Mouse (Mus musculus) myocyte (in vitro differentiated cells): ENCODE data around the gene D430019H16Rik.

Experiments used
- E2F4 ChIP-seq: IDR thresholded peaks from one replicate; pipeline ENCODE4 v1.6.1; 2011; ENCODE audit warnings: mild to moderate bottlenecking, control low read depth, moderate library complexity; ENCODE audit not compliant: insufficient read depth
- MAX ChIP-seq: IDR thresholded peaks from one replicate; pipeline ENCODE4 v1.6.1; 2011; ENCODE audit warnings: low read depth, mild to moderate bottlenecking, control low read depth
- REST ChIP-seq: IDR thresholded peaks from one replicate; pipeline ENCODE4 v1.6.1; 2011; ENCODE audit warnings: mild to moderate bottlenecking, control low read depth, moderate library complexity; ENCODE audit not compliant: insufficient read depth, insufficient read length

DNA sequence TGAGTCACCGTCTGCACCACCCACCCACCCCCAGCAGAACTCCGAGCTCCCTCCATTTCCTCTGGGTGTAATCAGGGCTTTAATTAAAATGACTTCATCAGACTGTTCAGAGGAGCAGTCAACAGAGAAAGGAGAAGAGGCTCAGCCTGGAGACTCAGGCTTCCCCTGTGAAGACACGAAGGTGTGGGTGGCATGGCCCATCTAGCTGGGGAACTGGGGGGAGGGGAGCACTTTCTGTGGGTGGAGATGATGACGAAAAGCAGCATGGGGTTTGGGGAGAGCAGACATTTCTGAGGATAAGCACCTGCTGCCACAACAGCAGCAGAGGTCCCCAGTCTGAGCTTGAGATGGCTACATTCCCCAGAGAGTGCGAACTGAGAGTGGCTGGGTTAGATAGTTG lies 10.1 kb upstream of the D430019H16Rik start:
- TF ChIP-seq E2F4 (no peak), REST (no peak), MAX (no peak)
